In the genomic region with DNA sequence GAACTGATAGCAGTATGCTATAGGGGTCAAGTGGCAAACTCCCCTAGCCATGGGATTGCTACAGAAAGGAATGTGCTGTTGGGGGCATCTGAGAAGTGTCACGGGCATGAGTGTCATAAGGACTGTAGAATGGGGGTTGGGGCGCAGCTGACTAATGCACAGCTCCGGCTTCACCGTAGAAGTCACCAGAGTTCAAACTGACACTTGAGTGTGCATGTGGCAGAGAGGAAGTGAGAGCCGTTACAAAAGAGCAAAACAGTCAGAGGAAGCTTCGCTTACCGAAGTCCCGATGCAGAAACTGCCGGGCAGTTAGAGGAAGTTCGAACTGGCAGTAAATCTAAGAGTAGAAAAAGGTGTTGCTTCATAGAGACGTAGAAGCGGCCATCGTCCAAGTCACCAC, we compare ENCODE assay signal across 9 mouse cellular contexts. TPM values are rescaled to one million over a fixed set of nuclear protein-coding genes. Genes with fewer than 3 reads are reported as not detected.
DNase-seq lines count a peak whose midpoint lies in the region; ATAC-seq lines count a peak whose summit lies in the region.
"Had no signal": no experiment of that assay in that cellular context is flagged by ENCODE, and none has a peak within 500 bp of the region (broad histone marks: within the 10 kb centered on the region; RNA-seq: fewer than 3 reads in every experiment).

No protein-coding gene starts in this region.

- no peaks in the 10 kb centered on the region for H3K27me3 ChIP-seq in embryonic facial prominence, embryonic 14.5 days (replicated peaks; ENCODE audit: control insufficient read depth, insufficient read depth, low read length)
- no peaks in the 10 kb centered on the region for H3K27me3 ChIP-seq in embryonic facial prominence, embryonic 10.5 days (replicated peaks; ENCODE audit: low read depth, poor library complexity, severe bottlenecking)
- no peaks in the 10 kb centered on the region for H3K27me3 ChIP-seq in midbrain, embryonic 16.5 days (ENCODE audit: control insufficient read depth, insufficient read depth, low read depth, low read length)

- ATAC-seq in embryonic facial prominence, embryonic 14.5 days (ENCODE audit: low read depth), result no peak
- ATAC-seq in midbrain, embryonic 16.5 days, result no peak

- DNase-seq in embryonic facial prominence, embryonic 14.5 days (ENCODE audit: low spot score), result peak; percentile 33
- DNase-seq in embryonic facial prominence, embryonic 10.5 days (ENCODE audit: low spot score), result no peak
- peak; percentile 53 for DNase-seq in brain, adult 2 months (ENCODE audit: low read depth, low spot score)
- DNase-seq in kidney, postnatal 36 days, result peak; percentile 7 to 10
- DNase-seq in naive thymus-derived CD4-positive, alpha-beta T cell, adult 2 months (ENCODE audit: low read depth), result peak; percentile 81
- no peak for DNase-seq in ovary, postnatal 14 days (ENCODE audit: low spot score)
- no peak for DNase-seq in cerebellum, postnatal 14 days

- H3K4me2 ChIP-seq in embryonic facial prominence, embryonic 14.5 days (ENCODE audit: low read depth, low read length), result no peak overlapping the region
- H3K4me2 ChIP-seq in midbrain, embryonic 16.5 days (ENCODE audit: low read length), result no peak overlapping the region

- H3K36me3 ChIP-seq in embryonic facial prominence, embryonic 14.5 days (ENCODE audit: control insufficient read depth, insufficient read depth, low read length), result no peaks in the 10 kb centered on the region
- no peaks in the 10 kb centered on the region for H3K36me3 ChIP-seq in embryonic facial prominence, embryonic 10.5 days (replicated peaks)
- H3K36me3 ChIP-seq in midbrain, embryonic 16.5 days (ENCODE audit: control insufficient read depth, insufficient read depth, low read length), result no peaks in the 10 kb centered on the region

- H3K4me3 ChIP-seq in embryonic facial prominence, embryonic 14.5 days (ENCODE audit: low read depth, low read length), result no peak overlapping the region
- H3K4me3 ChIP-seq in embryonic facial prominence, embryonic 10.5 days, result no peak overlapping the region
- H3K4me3 ChIP-seq in midbrain, embryonic 16.5 days (ENCODE audit: low read depth, low read length), result no peak overlapping the region

- H3K4me1 ChIP-seq in embryonic facial prominence, embryonic 14.5 days (ENCODE audit: control insufficient read depth, insufficient read depth, low read length), result no peaks in the 10 kb centered on the region
- H3K4me1 ChIP-seq in embryonic facial prominence, embryonic 10.5 days, result peaks cover 3% of the 10 kb centered on the region; the same call in 1 of the 2 replicates
- no peaks in the 10 kb centered on the region for H3K4me1 ChIP-seq in midbrain, embryonic 16.5 days (ENCODE audit: control insufficient read depth, insufficient read depth, low read length)

- no peaks in the 10 kb centered on the region for H3K9me3 ChIP-seq in embryonic facial prominence, embryonic 14.5 days (ENCODE audit: control insufficient read depth, low read length)
- no peaks in the 10 kb centered on the region for H3K9me3 ChIP-seq in embryonic facial prominence, embryonic 10.5 days
- H3K9me3 ChIP-seq in midbrain, embryonic 16.5 days (replicated peaks; ENCODE audit: control insufficient read depth, low read length, poor library complexity, severe bottlenecking), result no peaks in the 10 kb centered on the region

- WGBS in embryonic facial prominence, embryonic 14.5 days, result 68% methylated on average over 13 of the region's 13 CpGs
- 80% methylated on average over 13 of the region's 13 CpGs for WGBS in embryonic facial prominence, embryonic 10.5 days
- 86% methylated on average over 13 of the region's 13 CpGs for WGBS in midbrain, embryonic 16.5 days

- H3K27ac ChIP-seq in embryonic facial prominence, embryonic 14.5 days (replicated peaks; ENCODE audit: low read depth, low read length), result no peak overlapping the region
- H3K27ac ChIP-seq in embryonic facial prominence, embryonic 10.5 days (replicated peaks), result no peak overlapping the region
- no peak overlapping the region for H3K27ac ChIP-seq in midbrain, embryonic 16.5 days (ENCODE audit: low read length)

- H3K9ac ChIP-seq in embryonic facial prominence, embryonic 14.5 days (ENCODE audit: low read depth, low read length), result no peak overlapping the region
- H3K9ac ChIP-seq in midbrain, embryonic 16.5 days (ENCODE audit: low read depth, low read length), result no peak overlapping the region

RNA-seq across cellular contexts. Expression of a gene that starts 20.6 kb away (rescaled TPM):
- 0.46 and 0.59 TPM in 2 replicates for polyA plus RNA-seq in embryonic facial prominence, embryonic 14.5 days (2014; fragmentation: Nextera tagmentation; extraction: Ambion mirVana)
- polyA plus RNA-seq in embryonic facial prominence, embryonic 10.5 days (2016; fragmentation: Nextera tagmentation; extraction: Ambion mirVana), result 0.14 TPM in 1 of 2 replicates, not detected in the other
- polyA plus RNA-seq in midbrain, embryonic 16.5 days (2015; fragmentation: Nextera tagmentation; extraction: Ambion mirVana), result 0.35 and 0.84 TPM in 2 replicates
- polyA plus RNA-seq: C2C12 had no signal

Comparison
In these comparisons a context has a peak if more than half of its experiments do, and no peak if none do; other contexts are left out.
1. DNase-seq: peak in embryonic facial prominence, embryonic 14.5 days (single experiment), brain, adult 2 months (single experiment), kidney, postnatal 36 days (2 of 2) and naive thymus-derived CD4-positive, alpha-beta T cell, adult 2 months (single experiment); none in embryonic facial prominence, embryonic 10.5 days (single experiment), ovary, postnatal 14 days (single experiment) and cerebellum, postnatal 14 days (0 of 2).